Mouse (Mus musculus) G1E (cell line): ENCODE results near the gene Vmn1r41.

Source experiments
- CTCF ChIP-seq: IDR thresholded peaks from 2 replicates; pipeline ENCODE4 v1.5.1; 2012; ENCODE audit warnings: low read depth, low read length, inconsistent platforms, mixed read lengths
- TAL1 ChIP-seq: conservative IDR thresholded peaks from 2 replicates; pipeline ENCODE4 v1.6.1; 2012; ENCODE audit warnings: low read depth, low read length, inconsistent platforms, mixed read lengths

GRCm38 (mm10) chr6:89718051-89718450 is 22.5 kb upstream of the Vmn1r41 start:
- TF ChIP-seq CTCF (no peak), TAL1 (no peak)
